Mouse (Mus musculus): Measurements from ENCODE around the gene Bcl7b. TPM values are rescaled to one million over a fixed set of nuclear protein-coding genes. Genes with fewer than 3 reads are reported as not detected.

Gene Bcl7b
- polyA plus RNA-seq (2015; fragmentation: Nextera tagmentation; extraction: Ambion mirVana) = 47.2 and 49.6 TPM in 2 replicates

DNA sequence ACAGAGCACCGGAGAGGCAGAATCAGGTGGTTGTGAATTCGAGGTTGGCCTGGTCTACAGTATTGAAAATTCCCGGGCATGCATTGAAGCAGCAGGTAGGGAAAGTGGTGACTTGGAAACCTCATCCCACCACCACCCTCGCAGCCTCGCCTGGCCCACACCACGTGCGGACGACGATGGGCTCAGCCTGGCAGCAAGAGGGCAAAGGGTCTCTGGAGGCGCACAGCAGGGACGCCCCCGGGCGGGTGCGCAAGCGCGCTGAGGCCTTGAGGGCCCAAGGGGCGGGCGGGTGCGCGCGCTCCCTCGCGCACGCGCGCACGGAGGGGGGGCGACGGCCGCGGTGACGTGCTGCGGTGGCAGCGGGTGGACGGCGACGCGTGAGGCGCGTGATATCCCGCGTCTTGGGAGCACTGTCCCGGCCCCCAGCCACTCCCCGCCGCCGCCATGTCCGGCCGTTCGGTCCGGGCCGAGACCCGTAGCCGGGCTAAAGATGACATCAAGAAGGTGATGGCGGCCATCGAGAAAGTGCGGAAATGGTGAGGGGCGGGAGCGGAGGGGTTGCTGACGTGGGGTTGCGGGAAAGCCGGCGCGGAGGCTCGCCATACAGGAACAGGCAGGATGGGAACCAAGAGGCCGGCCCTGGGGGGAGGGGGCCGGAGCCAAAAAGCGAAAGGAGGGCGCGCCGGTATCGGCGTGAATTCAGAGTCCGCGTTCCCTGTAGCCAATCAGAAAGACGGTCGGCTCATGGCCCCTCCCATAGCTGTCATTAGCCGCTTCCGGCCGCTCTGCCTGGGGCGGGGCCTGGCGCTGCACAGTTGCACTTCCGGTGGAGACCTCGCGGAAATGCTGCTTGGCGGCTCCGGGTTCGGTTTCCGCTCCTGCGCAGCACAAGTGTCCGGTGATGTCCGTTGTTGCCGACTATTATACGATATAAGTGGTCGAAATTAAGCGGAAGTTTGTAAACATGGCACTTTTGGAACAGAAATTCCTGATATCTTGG is at the start of gene Bcl7b:
Gene Bcl7b, plus strand, starts transcription at position 221 of the 1,000 bp plus-strand sequence.

DNA sequence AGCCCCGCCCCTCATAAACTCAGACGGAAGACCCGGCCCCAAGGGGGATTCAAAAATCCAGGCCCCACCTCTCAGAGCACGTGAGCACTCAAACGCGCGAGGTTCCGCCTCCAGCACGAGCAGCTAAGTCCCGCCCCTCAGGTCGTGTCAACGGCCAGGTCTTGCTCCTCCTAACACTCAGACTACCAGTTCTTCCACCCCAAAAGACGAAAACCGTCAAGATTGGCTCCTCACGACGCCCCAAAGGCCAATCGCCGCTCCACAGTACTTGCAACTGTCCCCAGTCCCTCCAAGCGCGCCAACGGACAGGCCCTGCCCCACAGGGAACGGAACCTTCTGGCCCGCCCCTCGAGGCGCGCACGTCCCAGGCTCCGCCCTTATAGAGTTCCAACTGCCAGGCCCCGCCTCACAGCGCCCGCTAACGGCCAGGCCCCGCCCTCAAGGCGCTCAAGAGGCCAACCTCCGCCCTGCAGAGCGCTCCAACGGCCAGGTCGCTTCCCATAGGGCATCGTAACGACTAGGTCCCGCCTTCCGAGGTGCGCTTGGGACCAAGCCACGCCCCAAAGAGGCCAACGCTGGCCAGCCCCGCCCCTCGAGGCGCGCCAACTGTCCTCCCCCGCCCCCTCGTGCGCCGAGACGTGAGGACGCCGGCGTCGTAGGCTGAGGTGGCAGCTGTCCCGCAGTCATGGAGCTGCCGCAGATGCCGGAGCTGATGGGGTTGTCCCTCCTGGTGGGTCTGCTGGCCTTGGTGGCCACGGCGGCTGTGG is 18.8 kb upstream of the Bcl7b start, which contains the start of gene Tbl2:
Gene Tbl2, plus strand, starts transcription at position 605 of the 767 bp plus-strand sequence.

DNA sequence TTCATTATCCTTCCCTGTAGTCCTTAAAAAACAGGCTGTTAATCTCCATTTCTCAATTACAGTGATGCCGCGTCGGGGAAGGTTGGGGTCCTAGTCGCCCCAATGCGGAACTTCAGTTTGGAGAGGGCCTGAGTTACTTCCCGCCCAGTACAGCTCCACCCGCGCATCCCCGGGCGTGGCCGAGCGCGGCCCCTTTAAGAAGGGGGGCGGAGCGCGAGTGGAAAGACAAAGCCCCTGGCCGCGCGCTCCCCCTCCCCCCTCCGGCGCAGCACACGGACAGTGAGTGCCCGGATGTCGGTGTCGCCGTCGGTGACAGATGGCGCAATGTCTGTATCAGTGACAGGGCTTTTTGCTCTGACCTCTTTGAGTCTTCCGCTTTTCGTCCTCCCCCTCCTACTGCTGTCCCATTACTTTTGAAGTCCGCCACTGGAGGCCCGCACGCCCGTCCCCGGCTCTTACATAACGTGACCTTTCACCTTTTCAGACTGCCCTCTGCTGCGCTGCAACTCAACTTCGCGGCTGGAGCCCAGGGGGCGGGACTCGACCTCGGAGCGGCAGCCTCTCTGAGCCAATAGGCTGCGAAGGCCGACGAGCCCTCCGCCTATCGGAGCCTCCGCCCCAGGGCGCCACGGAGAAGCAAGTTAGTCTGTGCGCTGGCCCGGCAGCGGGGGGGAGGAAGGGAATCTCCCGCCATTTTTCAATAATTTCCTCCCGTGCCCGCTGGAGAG is 18.7 kb downstream of the Bcl7b start, which contains the start of gene Baz1b:
Gene Baz1b, plus strand, starts transcription at position 644 of the 728 bp plus-strand sequence.

Other genes with a start within 250 kb of the Bcl7b start
- 44.5 and 52.7 TPM in 2 replicates for gene Mettl27, start 235.9 kb upstream of the Bcl7b start, polyA plus RNA-seq (2015; fragmentation: Nextera tagmentation; extraction: Ambion mirVana)
- 0.08 and 0.11 TPM in 2 replicates for gene Cldn4, start 221.3 kb upstream of the Bcl7b start, polyA plus RNA-seq (2015; fragmentation: Nextera tagmentation; extraction: Ambion mirVana)
- gene Cldn3, start 182.1 kb upstream of the Bcl7b start, polyA plus RNA-seq (2015; fragmentation: Nextera tagmentation; extraction: Ambion mirVana) = 0.78 and 0.80 TPM in 2 replicates
- gene Abhd11, start 159.1 kb upstream of the Bcl7b start, polyA plus RNA-seq (2015; fragmentation: Nextera tagmentation; extraction: Ambion mirVana) = 49.5 and 52.6 TPM in 2 replicates
- gene Stx1a, start 144.8 kb upstream of the Bcl7b start, polyA plus RNA-seq (2015; fragmentation: Nextera tagmentation; extraction: Ambion mirVana) = 2.1 TPM in 2 replicates
- gene Dnajc30, start 104.1 kb upstream of the Bcl7b start, polyA plus RNA-seq (2015; fragmentation: Nextera tagmentation; extraction: Ambion mirVana) = 16.0 and 16.8 TPM in 2 replicates
- gene Bud23, start 103.3 kb upstream of the Bcl7b start, polyA plus RNA-seq (2015; fragmentation: Nextera tagmentation; extraction: Ambion mirVana) = 51.1 and 55.2 TPM in 2 replicates
- gene Vps37d, start 90.0 kb upstream of the Bcl7b start, polyA plus RNA-seq (2015; fragmentation: Nextera tagmentation; extraction: Ambion mirVana) = 1.2 and 1.4 TPM in 2 replicates
- gene Mlxipl, start 78.4 kb upstream of the Bcl7b start, polyA plus RNA-seq (2015; fragmentation: Nextera tagmentation; extraction: Ambion mirVana) = 0.08 TPM in 1 of 2 replicates, not detected in the other
- 8.0 and 8.3 TPM in 2 replicates for gene Tbl2, start 18.6 kb upstream of the Bcl7b start, polyA plus RNA-seq (2015; fragmentation: Nextera tagmentation; extraction: Ambion mirVana)
- gene Baz1b, start 19.0 kb downstream of the Bcl7b start, polyA plus RNA-seq (2015; fragmentation: Nextera tagmentation; extraction: Ambion mirVana) = 26.1 and 26.8 TPM in 2 replicates
- 0.38 and 0.53 TPM in 2 replicates for gene Fzd9, start 82.9 kb downstream of the Bcl7b start, polyA plus RNA-seq (2015; fragmentation: Nextera tagmentation; extraction: Ambion mirVana)
- not detected in 2 replicates for gene Fkbp6, start 181.8 kb downstream of the Bcl7b start, polyA plus RNA-seq (2015; fragmentation: Nextera tagmentation; extraction: Ambion mirVana)
- gene Trim50, start 185.0 kb downstream of the Bcl7b start, polyA plus RNA-seq (2015; fragmentation: Nextera tagmentation; extraction: Ambion mirVana) = not detected in 2 replicates
- 21.1 and 23.5 TPM in 2 replicates for gene Nsun5, start 201.7 kb downstream of the Bcl7b start, polyA plus RNA-seq (2015; fragmentation: Nextera tagmentation; extraction: Ambion mirVana)
- gene Pom121, start 226.3 kb downstream of the Bcl7b start, polyA plus RNA-seq (2015; fragmentation: Nextera tagmentation; extraction: Ambion mirVana) = 8.6 and 9.2 TPM in 2 replicates

All from spleen, postnatal 0 days (tissue).